Mouse (Mus musculus): ENCODE measurements around the gene Ttc28.

Gene Ttc28

DNA sequence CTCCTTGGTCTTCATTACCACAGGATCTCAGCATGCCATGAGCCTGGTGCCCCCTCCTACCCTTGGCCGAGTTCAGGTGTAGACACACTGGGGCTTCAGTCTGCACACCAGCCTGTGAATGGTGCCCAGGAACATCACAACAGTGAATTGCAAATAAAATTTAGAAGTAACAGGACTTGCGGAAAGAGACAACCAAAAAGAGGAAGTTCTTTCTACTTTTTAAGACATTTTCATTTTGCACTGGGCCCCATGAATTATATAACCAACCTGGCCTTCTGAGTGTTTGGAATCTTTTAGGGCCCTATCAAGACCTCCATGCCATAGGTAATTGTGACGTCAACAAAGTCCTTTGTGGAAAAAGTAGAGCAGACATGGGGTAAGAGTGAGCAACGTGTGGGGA is 170.0 kb downstream of the Ttc28 start:
- no peak for DNase-seq (ENCODE audit: low spot score in 2 of 2)

DNA sequence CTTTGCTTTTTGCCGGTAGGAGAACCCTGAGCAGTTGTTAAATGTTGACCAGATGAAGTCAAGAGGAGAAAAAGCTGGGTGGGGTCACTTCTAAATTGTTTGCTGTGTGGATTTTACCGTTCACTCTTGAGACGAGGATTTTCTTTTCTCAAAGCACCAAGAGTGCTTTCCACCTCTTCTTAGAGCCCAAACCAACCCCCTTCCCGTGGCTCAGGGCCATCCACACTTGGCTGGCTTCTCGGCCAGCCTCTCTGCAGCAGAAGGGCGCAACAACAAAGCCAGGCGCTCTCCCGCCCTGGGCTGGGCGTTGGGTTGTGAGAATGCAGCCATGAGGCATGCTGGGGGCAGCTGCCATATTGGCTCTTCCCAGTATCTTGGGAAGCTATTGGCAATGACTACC is 170.5 kb downstream of the Ttc28 start:
- DNase-seq (ENCODE audit: low spot score in 2 of 2): no peak

DNA sequence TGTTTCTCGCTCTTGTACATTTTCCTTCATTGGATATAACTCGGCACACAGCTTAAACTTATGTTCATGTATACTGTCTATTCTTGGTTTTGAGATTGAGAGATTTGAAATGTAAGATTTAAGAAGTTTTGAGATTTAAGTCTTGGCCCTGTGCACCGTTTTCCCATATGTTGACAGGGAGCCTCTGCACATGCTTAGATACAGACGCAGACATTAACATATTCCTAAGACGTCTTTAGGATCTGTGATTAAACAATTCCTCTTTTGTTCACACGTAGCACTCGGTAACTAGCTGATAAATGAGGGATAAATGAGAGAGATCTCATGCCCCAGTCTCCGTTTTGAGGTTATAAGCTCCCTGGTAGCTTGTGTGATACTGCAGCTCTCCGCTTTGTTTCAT is 174.8 kb downstream of the Ttc28 start:
- DNase-seq (ENCODE audit: low spot score in 2 of 2): no peak

DNA sequence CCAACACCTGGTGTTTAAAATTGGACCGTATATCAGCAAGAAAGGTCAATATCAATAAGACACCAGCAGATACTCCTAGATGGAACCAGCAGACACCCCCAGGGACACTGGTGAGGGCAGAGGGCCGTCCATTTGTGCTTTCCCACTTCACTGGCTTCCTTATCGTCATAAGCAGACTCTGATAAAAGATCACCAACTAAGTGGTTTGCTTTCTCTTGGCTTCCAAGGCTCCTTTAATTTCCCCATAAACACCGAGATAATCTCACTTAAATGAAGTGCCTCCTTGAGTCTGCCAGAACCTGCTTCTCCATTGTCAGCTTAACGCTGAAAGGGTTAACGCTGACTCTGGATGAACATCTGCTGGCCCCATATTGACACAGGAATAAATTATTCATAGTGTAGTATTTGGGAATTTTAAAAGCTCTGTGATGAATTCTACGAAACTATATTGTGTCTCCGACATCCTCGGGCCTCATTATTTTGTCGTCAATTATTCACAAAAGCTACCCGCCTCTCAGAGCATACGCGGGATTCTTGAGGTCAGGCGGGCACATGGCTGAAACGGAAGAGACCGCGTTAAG is 175.3 kb downstream of the Ttc28 start:
- DNase-seq (ENCODE audit: low spot score in 2 of 2): no peak

DNA sequence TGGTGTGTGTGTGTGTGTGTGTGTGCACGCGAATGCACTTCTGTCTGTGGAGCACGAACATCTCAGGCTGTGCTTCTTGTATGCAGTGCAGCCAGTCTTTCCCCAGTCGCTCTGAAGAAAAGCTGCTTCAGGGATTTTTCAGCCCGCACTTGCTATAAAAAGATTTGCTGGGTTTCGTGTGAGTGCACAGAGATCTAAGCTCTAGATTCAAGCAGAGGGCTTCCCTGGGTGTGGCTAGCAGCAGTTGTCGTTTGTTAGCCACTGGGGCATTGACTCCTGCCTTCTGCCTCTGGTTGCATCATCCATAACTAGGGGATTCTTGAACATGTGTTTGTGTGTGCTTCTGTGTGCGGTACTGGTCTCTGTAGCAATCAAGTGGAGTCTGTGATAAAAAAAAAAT is 175.9 kb downstream of the Ttc28 start:
- no peak for DNase-seq (ENCODE audit: low spot score in 2 of 2)

DNA sequence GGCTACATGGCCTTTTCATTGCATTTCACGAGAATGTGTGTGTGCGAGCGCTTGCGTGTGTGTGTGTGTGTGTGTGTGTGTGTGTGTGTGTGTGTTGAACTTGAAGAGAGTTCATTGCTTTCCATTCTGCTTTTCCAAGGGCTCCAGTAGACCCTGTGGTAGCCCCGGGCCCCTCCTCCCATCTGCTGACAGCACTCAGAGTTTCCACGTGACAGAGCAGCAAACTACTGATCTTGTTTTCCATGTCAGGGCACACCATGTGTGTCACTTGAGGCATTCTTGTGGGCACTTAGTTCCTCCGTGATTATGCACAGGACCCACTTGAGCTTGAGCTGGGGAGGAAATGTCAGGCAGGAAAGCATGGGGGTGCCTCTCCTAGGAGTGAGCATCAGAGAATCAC is 177.5 kb downstream of the Ttc28 start:
- DNase-seq (ENCODE audit: low spot score in 2 of 2): no peak

DNA sequence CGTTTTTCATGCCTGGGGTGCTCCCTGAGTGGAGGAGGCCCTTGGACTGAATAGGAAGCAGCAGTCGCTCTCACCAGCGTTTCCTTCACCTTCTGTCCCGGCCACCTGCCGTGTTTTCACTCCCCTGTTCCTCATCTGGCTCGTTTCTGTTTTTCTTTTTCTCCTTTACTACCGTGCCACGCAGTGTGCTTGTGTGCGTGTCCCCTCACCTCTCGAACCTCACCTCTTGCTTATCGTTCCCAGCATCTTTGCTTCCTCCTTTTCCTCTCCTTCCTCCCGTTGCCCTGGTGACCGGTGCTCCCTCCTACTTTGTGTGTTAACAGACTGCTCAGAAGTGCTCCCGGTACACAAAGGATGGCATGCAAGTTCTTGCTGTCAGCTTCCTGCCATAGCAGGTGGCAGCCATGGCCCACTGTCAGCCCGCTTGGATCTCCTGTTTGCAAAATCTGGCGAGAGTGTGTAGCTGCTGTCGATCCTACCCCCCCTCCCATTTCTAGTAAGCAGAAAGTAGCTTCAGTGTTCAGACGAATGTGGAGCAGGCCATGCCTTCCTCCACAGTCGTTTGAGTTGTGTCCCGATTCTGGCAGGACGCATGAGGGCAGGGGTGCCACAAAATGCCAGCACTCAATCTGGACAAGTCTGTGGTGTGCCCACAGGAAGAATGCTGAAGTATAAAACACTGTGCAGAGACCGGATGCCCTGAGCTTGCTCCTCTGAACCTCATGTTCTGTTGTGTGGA is 179.0 kb downstream of the Ttc28 start:
- no peak for DNase-seq (ENCODE audit: low spot score in 2 of 2)

DNA sequence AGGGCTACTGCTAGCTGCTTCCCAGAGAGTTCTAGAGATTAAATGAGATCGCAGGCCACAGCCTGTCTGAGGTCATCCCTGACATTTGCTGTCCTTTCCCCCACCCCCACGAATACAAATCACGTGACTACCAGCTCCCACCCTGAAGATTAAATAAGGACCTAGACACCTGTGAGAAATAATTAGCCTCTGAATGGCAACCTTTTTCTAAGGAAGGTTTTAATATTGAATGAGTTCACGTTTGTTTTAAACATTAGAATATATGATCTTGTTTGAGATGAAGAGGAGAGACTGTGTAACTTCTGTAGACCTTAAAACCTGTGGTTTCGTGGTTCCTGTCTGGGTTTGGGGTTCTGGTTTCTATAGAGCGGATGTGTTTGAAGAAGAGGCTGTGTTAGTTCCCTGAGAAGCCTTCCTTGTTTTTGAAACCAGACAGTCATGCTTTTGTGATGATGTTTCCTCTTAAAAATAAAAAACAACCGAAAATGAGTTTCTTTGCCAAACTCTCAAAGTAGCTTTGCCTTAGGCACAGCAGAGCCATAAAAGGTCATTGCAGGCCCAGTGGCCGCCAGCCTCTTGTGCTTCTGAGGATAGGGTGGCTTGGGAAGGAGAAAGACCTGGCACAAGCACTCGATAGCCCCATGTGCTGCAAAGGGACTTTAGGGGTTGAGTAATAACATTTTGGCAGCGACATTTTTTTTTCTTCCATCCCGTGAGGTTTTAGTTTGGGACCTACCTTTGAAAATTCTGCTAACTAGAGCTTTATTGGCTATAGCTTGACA is 179.7 kb downstream of the Ttc28 start:
- DNase-seq (ENCODE audit: low spot score in 2 of 2): no peak

DNA sequence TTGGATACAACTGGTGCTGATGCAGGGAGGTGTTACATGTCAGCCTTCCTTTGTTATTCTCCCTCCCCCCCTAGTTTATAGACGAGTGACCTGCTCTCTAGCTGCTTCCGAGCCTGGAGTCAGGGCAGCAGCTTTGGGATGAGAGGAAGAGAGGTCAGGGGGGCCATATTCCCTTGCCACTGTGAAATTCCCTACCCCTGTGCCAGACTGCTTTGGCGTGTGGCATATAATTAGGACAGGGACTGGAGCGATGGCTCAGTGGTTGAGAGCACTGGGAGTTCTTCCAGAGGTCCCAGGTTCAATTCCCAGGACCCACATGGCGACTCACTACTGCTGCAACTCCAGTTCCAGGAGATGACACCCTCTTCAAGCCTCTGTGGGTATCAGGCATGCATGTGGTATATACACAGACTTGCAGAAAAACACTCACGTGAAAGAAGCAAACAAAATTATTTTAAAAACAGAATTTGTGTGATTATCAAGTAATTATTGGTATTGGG is 180.7 kb downstream of the Ttc28 start:
- no peak for DNase-seq (ENCODE audit: low spot score in 2 of 2)

DNA sequence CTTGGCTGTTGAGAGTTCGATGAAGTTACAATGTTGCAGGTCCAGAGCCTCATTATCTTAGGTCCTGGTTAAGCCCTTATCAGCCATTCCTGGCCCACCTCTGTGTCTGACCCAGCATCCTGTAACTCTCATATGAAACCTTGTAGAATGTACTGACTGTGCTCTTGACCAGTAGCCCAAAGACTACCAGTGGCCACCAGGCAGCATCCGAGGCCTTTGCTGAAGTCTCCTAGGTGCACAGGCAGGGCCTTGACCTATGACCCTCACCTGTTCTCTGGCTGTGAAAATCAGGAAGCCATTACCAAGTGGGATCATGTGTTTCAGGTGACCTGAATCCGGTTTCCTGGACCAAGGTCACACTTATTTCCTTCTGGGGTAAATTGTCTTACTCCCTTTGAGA is 183.6 kb downstream of the Ttc28 start:
- DNase-seq (ENCODE audit: low spot score in 2 of 2): no peak

DNA sequence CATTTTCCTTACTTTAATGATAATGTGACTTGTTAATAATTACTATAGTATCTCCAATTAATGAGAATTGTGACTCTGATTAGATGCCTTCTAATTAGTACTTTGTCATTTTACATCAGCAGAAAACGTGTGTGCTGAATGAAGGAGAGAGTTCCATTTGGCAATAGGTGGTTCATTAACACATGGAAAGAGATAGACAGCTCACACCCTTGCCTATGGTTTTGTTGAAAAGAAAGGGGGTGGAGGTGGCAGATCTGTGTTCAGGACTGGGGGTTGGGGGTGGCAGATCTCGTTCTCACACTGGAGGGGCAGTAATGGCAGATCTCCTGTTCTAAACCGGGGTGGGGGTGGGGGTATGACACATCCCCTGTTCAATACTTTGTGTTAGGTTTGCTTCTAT is 184.4 kb downstream of the Ttc28 start:
- DNase-seq (ENCODE audit: low spot score in 2 of 2): no peak

DNA sequence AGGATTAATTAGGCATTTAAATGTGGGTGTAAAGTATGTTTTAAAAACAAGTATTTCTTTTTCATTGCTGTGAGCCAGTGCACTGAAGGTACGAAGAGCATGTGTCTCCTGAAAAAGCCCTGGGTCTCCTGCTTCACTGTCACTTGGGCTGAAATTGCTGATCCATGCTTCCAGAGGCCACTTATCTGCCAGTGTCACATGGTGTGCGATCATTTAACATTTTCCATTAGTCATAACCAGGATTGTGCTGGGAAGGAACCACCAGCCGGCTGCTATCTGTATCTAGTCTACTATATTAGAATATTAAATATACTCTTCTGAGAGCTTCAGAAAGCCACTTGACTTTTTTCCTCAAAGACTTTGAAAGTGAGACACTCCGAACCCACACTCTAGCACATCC is 186.2 kb downstream of the Ttc28 start:
- DNase-seq (ENCODE audit: low spot score in 2 of 2): no peak

DNA sequence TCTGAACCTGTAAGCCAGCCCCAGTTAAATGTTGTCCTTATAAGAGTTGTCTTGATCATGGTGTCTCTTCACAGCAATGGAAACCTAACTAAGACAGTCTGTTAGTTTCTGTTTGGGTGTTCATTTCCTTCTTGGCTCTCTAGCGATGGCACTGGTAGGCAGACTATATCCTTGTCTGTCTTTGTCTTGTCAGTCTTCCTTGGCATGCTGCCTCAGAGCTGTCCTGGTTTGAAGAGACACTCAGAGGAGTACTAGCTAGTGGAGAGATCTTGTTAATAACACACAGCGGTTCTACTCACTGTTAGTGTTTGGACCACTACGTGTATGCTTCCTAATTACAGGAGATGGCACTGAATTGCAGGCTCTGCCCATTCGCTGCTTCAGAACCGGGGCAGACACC is 189.9 kb downstream of the Ttc28 start:
- DNase-seq (ENCODE audit: low spot score in 2 of 2): no peak

DNA sequence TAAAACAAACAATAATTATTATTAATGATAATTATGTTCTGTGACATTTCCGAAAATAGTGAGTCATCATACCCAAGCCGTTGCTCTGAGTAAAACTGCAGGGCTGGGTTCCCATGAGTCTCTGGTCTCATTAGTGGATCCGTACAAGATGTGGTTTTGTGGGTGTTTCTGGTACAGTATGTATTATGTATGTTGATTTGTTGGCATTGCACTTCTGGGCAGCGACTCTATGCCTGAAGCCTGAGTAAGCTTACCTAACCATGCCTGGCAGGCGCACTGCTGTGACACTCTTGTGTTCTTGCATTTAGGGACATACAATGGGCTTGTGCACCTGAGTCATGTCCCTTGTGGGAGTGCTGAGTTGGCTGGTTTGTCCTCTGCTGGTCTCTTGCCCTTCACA is 190.3 kb downstream of the Ttc28 start:
- DNase-seq (ENCODE audit: low spot score in 2 of 2): no peak

DNA sequence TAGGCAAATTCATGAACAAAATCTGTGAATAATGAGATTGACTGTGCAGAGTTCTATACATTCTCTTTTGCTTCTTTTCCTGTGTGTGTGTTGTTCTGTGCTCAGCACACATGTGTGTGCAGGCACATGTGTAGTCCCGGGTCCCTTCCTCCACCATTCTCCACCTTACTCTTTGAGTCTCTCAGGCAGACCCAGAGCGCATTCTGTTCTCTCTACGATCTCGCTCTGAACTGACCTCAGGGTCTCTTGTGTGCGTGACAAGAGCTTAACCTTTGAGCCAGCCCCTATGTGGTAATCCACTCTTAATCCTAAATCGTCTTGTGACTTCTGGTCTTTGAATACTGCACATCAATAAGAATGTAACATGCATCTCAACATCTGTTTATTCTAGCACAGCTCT is 190.8 kb downstream of the Ttc28 start:
- DNase-seq (ENCODE audit: low spot score in 2 of 2): no peak

DNA sequence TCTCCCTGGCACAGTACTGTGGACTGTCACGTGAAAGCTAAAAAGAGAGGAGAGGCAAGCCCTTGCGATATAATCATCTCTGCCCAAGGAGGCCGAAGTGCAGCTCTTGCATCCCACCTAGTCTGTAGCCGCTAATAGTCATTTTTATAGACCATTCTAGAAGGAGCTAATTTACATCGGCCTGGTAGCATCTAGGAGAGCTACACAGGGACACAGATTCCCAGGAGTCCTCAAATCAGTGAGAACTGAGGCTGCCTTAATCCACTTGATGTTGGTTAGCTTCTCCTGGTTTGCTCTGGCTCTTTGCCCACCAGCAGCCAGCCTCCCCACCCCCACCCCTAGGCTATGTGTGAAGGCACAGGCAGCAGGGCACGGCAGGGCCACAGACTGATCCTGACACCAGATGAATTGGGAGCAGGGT is 193.7 kb downstream of the Ttc28 start:
- no peak for DNase-seq (ENCODE audit: low spot score in 2 of 2)

DNA sequence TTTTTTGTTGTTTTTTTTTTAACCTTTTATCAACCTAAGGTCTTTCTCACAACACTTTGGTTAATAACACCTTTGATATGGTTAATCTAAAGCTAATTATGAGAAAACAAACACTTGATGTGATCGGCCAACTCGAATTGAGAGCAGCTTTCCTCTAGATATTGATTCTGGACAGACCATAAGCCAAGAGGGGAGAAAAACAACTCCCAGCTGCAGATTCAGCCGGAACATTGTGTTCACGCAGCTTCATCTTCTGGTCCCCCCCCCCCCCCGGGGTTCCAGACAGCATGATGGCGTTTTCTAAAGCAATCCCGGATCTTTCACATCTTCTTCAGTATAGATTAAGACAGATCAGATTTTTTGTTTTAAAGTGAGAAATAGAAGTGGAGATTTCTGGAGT is 194.4 kb downstream of the Ttc28 start:
- no peak for DNase-seq (ENCODE audit: low spot score in 2 of 2)

DNA sequence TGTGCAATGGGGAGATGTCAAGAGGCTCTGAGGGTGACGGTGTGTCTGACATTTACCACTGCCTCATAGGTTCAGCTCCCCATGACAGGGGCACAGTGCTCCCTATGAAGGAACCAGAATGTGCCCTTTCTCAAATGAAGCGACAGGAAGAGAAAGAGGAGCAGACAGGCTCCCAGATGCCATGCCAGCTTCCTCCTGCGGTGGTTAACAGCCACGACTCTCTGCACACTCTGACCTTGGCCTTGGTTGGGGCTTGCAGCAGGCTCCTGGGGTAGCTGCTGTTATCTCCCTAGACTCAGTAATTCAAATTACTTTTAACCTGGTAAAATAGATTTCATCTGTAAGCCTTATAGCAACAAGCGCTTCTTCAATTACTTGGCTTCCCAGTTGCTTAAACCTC is 196.2 kb downstream of the Ttc28 start:
- DNase-seq (ENCODE audit: low spot score in 2 of 2): no peak

DNA sequence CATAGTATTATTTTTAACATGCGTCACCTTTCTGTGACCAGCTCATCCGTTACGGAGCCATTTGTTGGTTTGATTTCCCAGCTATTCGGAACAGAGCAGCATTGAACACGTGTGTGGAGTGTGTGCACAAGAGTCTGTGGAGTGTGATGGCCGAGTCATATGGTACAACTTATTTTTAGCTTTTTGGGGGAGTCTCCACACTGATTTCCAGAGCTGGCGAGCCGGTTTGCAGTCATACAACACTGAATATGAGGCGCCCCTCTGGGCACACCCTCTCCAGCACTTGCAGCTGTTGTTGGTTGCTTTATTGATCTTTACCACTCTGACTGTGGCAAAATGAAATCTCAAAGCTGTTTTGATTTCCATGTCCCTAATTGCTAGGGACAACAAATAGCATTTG is 197.7 kb downstream of the Ttc28 start:
- no peak for DNase-seq (ENCODE audit: low spot score in 2 of 2)

DNA sequence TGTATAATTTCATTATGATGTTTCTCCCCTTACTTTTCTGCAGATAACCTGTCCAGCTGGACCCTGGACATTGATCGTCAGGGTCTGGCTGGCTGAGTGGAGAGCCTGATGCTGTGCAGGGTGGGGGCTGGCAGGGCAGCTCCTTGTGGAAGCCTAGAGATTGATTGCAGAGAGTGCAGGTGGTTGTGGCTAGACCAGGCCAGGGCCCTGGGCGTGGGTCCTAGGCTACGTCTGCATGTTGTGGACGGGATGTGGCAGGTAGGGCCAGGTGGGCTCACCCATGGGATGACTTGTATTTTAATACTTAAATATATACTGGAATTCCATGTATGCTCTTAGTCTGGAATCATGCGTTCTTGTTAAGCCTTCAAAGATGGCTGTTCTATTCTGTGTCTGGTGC is 201.0 kb downstream of the Ttc28 start:
- no peak for DNase-seq (ENCODE audit: low spot score in 2 of 2)

DNA sequence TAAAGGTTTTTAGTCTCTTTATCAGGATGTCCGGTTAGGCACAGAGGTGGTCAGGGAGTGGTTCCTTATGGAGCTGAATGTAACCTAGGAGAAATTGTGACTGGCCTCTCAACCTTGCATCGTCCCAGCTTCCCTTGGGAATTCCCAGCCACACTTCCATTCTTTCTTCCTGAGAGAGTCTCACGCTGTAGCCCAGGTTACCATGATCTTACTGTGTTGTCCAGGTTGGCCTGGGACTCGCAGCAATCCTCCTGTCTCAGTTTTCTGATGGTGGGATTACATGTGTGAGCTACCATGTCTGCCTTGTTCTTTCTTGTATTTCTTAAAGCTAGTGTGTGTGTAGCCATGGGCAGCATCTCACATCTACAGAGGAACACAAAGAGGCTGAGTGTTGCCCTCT is 206.2 kb downstream of the Ttc28 start:
- DNase-seq (ENCODE audit: low spot score in 2 of 2): no peak

DNA sequence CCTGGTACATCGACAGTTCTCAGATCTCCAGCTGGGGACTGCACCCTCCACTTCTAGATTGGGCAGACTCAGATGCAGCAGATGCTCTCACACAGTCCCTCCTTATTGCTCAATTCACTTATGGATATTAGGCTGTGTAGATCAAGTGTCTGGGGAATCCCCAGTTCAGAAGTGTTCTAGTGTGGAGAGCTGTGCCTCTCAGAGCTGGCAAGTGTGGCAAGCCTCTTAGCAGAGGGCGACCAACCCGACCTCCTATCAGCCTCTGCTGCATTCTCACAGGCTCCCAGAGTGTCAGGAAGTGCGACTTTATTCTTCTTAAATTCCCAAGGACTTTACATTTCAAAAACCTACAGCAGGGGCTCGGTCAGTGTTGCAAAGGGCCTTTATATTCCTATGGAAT is 217.1 kb downstream of the Ttc28 start:
- no peak for DNase-seq (ENCODE audit: low spot score in 2 of 2)
